Mouse (Mus musculus): ENCODE results near the gene Gngt2.
"Not testable (repeated sequence)": the region's sequence is repeated elsewhere in the genome, so short reads cannot be mapped to it uniquely, and the experiment has no call there.

Gene Gngt2

GRCm38 (mm10) chr11:95840694-95841497, 3.9 kb downstream of the Gngt2 start:
- DNase-seq (ENCODE audit: low read depth) = no peak

GRCm38 (mm10) chr11:95841498-95841830, 4.4 kb downstream of the Gngt2 start:
- DNase-seq (ENCODE audit: low read depth) = no peak

GRCm38 (mm10) chr11:95842074-95842681, 5.2 kb downstream of the Gngt2 start, which contains the start of gene Abi3:
TSS of gene Abi3 (minus strand) at chr11:95842476.
- DNase-seq (ENCODE audit: low read depth) = no peak

GRCm38 (mm10) chr11:95842953-95843352, 5.9 kb downstream of the Gngt2 start:
- DNase-seq (ENCODE audit: low read depth) = no peak

GRCm38 (mm10) chr11:95843421-95843950, 6.5 kb downstream of the Gngt2 start:
- no peak for DNase-seq (ENCODE audit: low read depth)

GRCm38 (mm10) chr11:95844935-95845334, 7.9 kb downstream of the Gngt2 start:
- DNase-seq (ENCODE audit: low read depth) = no peak

- no peak for DNase-seq (ENCODE audit: low read depth)
Measured at GRCm38 (mm10) chr11:95850898-95851297, 13.9 kb downstream of the Gngt2 start.

- DNase-seq (ENCODE audit: low read depth) = no peak
Measured at GRCm38 (mm10) chr11:95853684-95854083, 16.7 kb downstream of the Gngt2 start.

GRCm38 (mm10) chr11:95857306-95857705, 20.3 kb downstream of the Gngt2 start:
- no peak for DNase-seq (ENCODE audit: low read depth)

- DNase-seq (ENCODE audit: low read depth) = no peak
Measured at GRCm38 (mm10) chr11:95857716-95858527, 20.9 kb downstream of the Gngt2 start.

GRCm38 (mm10) chr11:95858528-95859467, 21.8 kb downstream of the Gngt2 start:
- DNase-seq (ENCODE audit: low read depth) = peak; percentile 96

- DNase-seq (ENCODE audit: low read depth) = no peak
Measured at GRCm38 (mm10) chr11:95859468-95859855, 22.4 kb downstream of the Gngt2 start.

- DNase-seq (ENCODE audit: low read depth) = no peak
Measured at GRCm38 (mm10) chr11:95860071-95860490, 23.1 kb downstream of the Gngt2 start.

GRCm38 (mm10) chr11:95861397-95861796, 24.4 kb downstream of the Gngt2 start:
- DNase-seq (ENCODE audit: low read depth) = no peak

GRCm38 (mm10) chr11:95869442-95869841, 32.4 kb downstream of the Gngt2 start:
- no peak for DNase-seq (ENCODE audit: low read depth)

- DNase-seq (ENCODE audit: low read depth) = no peak
Measured at GRCm38 (mm10) chr11:95869918-95870470, 33.0 kb downstream of the Gngt2 start.

GRCm38 (mm10) chr11:95875804-95876203, 38.8 kb downstream of the Gngt2 start:
- no peak for DNase-seq (ENCODE audit: low read depth)

- no peak for DNase-seq (ENCODE audit: low read depth)
Measured at GRCm38 (mm10) chr11:95876296-95876695, 39.3 kb downstream of the Gngt2 start.

GRCm38 (mm10) chr11:95879861-95880260, 42.8 kb downstream of the Gngt2 start:
- DNase-seq (ENCODE audit: low read depth) = not testable (repeated sequence)

- DNase-seq (ENCODE audit: low read depth) = no peak
Measured at GRCm38 (mm10) chr11:95890462-95891051, 53.5 kb downstream of the Gngt2 start.

Measured in c-Kit-positive CD71-negative TER-119-negative erythroid progenitor cells, embryonic 14.5 days (primary cell).